Mouse (Mus musculus) megakaryocyte, embryonic 14.5 days (primary cell): ENCODE measurements around the gene Angptl2. TPM values are rescaled to one million over a fixed set of nuclear protein-coding genes. Genes with fewer than 3 reads are reported as not detected.
"Not testable (repeated sequence)": the region's sequence is repeated elsewhere in the genome, so short reads cannot be mapped to it uniquely, and the experiment has no call there.

Experiments
- H3K27me3 ChIP-seq: replicated peaks from 2 replicates; pipeline ENCODE3; 2012; ENCODE audit warnings: inconsistent platforms
- H3K36me3 ChIP-seq: replicated peaks from 2 replicates; pipeline ENCODE3; 2012; ENCODE audit warnings: low read length, inconsistent platforms, mixed read lengths
- H3K4me1 ChIP-seq: 2 replicates; pipeline ENCODE4 v1.6.1; 2012; ENCODE audit warnings: inconsistent platforms
- H3K4me3 ChIP-seq: replicated peaks from 2 replicates; pipeline ENCODE3; 2012; ENCODE audit warnings: moderate library complexity, mild to moderate bottlenecking, inconsistent platforms
- H3K9me3 ChIP-seq: 2 replicates; pipeline ENCODE4 v1.6.1; 2012; ENCODE audit warnings: inconsistent platforms
- FLI1 ChIP-seq: IDR thresholded peaks from 2 replicates; pipeline ENCODE4 v1.6.1; 2012; ENCODE audit warnings: low read length, inconsistent platforms, mixed read lengths
- GATA1 ChIP-seq: IDR thresholded peaks from 3 replicates; pipeline ENCODE4 v1.6.1; 2012; ENCODE audit warnings: mixed read lengths, low read length, inconsistent platforms, borderline replicate concordance
- polyA plus RNA-seq: library from polyadenylated mRNA; stranded (reverse); fragments of >175 nt; gene quantifications from 2 replicates; pipeline ENCODE4 v1.2.3, GENCODE M21; 2012; ENCODE audit warnings: low replicate concordance; ENCODE audit not compliant: insufficient read depth

The Angptl2 gene
- polyA plus RNA-seq, 1 experiment = 0.28 TPM

DNA sequence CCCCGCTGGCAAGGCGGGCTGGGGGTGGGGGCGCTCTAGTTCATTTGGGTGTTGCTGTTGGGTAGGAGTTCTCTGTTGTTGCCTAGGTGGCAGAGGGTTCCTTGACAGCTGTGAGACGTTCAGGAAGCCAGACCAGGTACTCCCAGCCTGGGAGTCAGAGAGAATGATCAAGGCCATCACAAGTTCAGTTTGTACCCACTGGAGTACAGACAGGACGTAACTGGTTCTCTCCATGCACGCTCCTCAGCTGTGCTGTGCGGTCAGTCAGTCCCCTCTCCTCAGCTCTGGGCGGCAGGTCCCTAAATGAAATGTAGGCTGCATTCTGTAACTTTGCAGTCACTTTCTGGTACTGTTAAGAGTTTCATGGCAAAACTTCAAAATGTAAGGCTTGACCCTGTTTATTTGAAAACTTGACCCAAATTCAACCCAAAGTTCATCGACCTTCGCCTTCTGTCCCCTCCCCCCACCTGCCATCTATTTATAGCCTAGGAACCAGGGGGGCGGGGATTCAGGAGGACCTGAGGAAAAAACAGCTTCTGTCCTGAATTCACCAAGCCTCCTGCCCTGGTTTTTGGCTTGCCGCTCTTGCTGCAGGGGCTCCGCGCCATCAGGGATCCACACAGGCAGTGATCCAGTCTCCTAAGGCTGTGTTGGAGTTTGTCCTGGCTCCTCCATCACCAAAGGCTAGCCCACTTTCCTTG lies 15.4 kb upstream of the Angptl2 start:
- Histone ChIP-seq H3K4me3 (no peak overlapping the region), H3K4me1 (peaks cover 23% of the 10 kb centered on the region), H3K36me3 (no peaks in the 10 kb centered on the region), H3K9me3 (no peaks in the 10 kb centered on the region), H3K27me3 (peaks cover 52% of the 10 kb centered on the region)
- TF ChIP-seq GATA1 = no peak
- no peak for TF ChIP-seq FLI1

GRCm38 (mm10) chr2:33203284-33203683 lies 12.6 kb upstream of the Angptl2 start:
- no peaks in the 10 kb centered on the region for H3K36me3 ChIP-seq
- peaks cover 29% of the 10 kb centered on the region for H3K4me1 ChIP-seq
- H3K27me3 ChIP-seq = peaks cover 59% of the 10 kb centered on the region
- no peaks in the 10 kb centered on the region for H3K9me3 ChIP-seq
- H3K4me3 ChIP-seq = no peak overlapping the region
- no peak for TF ChIP-seq GATA1
- no peak for TF ChIP-seq FLI1

DNA sequence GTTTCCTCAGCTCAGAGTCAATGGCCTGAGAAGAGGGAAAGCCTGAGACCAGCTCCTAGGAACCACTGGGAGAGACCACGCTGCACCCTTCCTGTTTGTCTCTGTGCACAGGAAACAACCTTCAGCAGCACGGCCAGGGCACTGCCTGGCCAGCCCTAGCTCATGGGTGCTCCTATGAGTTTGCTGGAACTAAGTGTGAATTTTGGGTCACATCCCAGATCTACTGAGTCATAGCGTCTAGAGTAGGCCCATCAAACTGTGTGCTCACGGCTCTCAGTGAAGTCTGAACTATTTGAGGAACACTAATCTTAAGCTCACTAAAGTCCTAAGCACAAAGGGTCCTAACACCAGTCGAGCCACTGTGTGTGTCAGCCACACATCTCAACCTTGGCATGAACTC lies 10.9 kb upstream of the Angptl2 start:
- TF ChIP-seq GATA1 = no peak
- no peak for TF ChIP-seq FLI1
- H3K9me3 ChIP-seq = no peaks in the 10 kb centered on the region

DNA sequence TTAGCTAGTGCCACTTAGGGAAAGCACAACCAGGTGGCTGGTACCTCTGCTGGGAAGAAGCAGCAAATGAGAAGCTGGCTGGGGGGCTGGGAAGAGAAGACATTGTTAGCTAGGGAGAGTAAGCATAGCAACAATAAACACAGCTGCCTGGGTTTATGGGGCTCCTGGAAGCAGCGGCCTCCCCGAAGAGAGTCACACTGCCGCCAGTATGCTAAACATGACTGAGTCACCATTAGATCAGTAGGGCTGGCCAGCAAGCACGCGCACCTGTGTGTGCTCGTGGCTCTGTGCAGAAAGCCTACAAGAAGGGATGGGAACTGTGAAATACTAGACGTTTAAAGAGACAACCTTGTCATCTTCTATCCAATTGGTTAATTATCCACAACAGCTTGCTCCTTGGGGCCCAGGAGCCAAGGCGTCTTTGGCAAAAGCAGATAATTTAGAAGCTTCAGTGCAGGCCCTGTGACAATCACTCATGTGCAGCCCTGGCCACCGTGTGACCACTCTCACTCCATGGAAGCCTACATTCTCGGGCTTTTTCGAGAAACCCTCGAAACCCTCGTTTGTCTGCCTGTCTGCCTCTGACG lies 9.8 kb upstream of the Angptl2 start:
- no peaks in the 10 kb centered on the region for H3K9me3 ChIP-seq
- H3K36me3 ChIP-seq = no peaks in the 10 kb centered on the region
- no peak overlapping the region for H3K4me3 ChIP-seq
- peaks cover 61% of the 10 kb centered on the region for H3K27me3 ChIP-seq
- TF ChIP-seq FLI1 (no peak), GATA1 (no peak)
- H3K4me1 ChIP-seq = peaks cover 29% of the 10 kb centered on the region

More for the DNA sequence above, 10.9 kb upstream of the Angptl2 start:
- Histone ChIP-seq H3K4me1 (peaks cover 29% of the 10 kb centered on the region), H3K27me3 (peaks cover 60% of the 10 kb centered on the region), H3K36me3 (no peaks in the 10 kb centered on the region), H3K4me3 (no peak overlapping the region)

- peaks cover 29% of the 10 kb centered on the region for H3K4me1 ChIP-seq
- peaks cover 59% of the 10 kb centered on the region for H3K27me3 ChIP-seq
- H3K9me3 ChIP-seq = no peaks in the 10 kb centered on the region
- no peaks in the 10 kb centered on the region for H3K36me3 ChIP-seq
- TF ChIP-seq FLI1 (no peak), GATA1 (no peak)
- no peak overlapping the region for H3K4me3 ChIP-seq
Observed at GRCm38 (mm10) chr2:33207069-33207468, 8.8 kb upstream of the Angptl2 start.

DNA sequence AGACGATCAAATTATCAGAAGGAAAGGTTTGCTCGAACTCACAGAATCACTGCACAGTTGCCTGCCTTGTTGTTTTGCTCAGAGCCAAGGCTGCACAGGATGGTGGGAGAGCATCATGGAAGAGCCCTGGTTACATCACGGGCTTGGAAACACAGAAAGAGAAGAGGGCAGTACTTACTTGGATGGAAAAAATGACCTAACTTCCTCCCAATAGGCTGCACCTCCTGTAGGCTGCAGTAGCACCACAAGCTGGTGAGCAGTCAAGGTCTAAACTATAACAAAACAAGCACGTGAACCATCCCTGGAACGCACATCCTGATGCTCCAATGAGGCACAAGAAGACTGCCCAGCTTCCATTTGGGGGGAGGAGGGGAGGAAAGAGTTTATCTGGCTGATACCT lies 7.7 kb upstream of the Angptl2 start:
- Histone ChIP-seq H3K27me3 (peaks cover 62% of the 10 kb centered on the region), H3K4me3 (no peak overlapping the region), H3K4me1 (peaks cover 28% of the 10 kb centered on the region), H3K36me3 (no peaks in the 10 kb centered on the region), H3K9me3 (no peaks in the 10 kb centered on the region)
- TF ChIP-seq FLI1 = no peak
- TF ChIP-seq GATA1 = no peak

- Histone ChIP-seq H3K4me1 (peaks cover 15% of the 10 kb centered on the region), H3K27me3 (peaks cover 75% of the 10 kb centered on the region), H3K9me3 (no peaks in the 10 kb centered on the region), H3K36me3 (no peaks in the 10 kb centered on the region), H3K4me3 (no peak overlapping the region)
- TF ChIP-seq GATA1 = no peak
- TF ChIP-seq FLI1 = no peak
Observed at GRCm38 (mm10) chr2:33210841-33211240, 5.0 kb upstream of the Angptl2 start.

DNA sequence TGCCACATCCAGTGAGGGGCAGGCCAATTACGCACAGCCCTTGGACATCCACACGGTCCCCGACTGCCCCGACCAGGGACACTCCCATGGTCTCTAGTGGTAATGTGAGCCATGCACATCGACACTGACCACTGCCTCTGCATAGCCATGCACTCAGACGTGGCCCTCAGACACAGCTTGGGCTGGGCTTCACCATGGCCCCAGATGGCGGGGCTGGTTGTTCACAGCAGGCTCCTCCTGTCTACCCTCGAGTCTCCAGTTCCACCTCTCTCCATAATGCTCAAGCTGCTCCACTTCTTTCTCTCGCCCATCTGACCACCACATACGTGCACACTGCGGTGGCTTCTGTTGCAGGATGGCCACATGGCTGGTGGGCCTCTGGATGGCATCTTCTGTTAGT lies 4.6 kb upstream of the Angptl2 start:
- not testable (repeated sequence) for H3K4me3 ChIP-seq, H3K36me3 ChIP-seq, H3K9me3 ChIP-seq
- H3K4me1 ChIP-seq = peaks cover 19% of the 10 kb centered on the region
- peaks cover 75% of the 10 kb centered on the region for H3K27me3 ChIP-seq

- Histone ChIP-seq H3K4me3 (peak overlapping the region; percentile 83), H3K36me3 (no peaks in the 10 kb centered on the region), H3K9me3 (no peaks in the 10 kb centered on the region), H3K4me1 (peaks cover 36% of the 10 kb centered on the region), H3K27me3 (peaks cover 83% of the 10 kb centered on the region)
- TF ChIP-seq GATA1 (no peak), FLI1 (no peak)
Observed at GRCm38 (mm10) chr2:33215177-33215699, 631 bp upstream of the Angptl2 start.

GRCm38 (mm10) chr2:33216645-33217424 lies 966 bp downstream of the Angptl2 start:
- Histone ChIP-seq H3K9me3 (no peaks in the 10 kb centered on the region), H3K4me3 (peak overlapping the region; percentile 83), H3K27me3 (peaks cover 83% of the 10 kb centered on the region), H3K36me3 (no peaks in the 10 kb centered on the region), H3K4me1 (peaks cover 52% of the 10 kb centered on the region)
- TF ChIP-seq FLI1 (no peak), GATA1 (no peak)

- H3K4me1 ChIP-seq = peaks cover 57% of the 10 kb centered on the region
- H3K36me3 ChIP-seq = no peaks in the 10 kb centered on the region
- no peaks in the 10 kb centered on the region for H3K9me3 ChIP-seq
- no peak overlapping the region for H3K4me3 ChIP-seq
- peaks cover 85% of the 10 kb centered on the region for H3K27me3 ChIP-seq
- TF ChIP-seq FLI1 (no peak), GATA1 (no peak)
Observed at GRCm38 (mm10) chr2:33217425-33217794, 1.5 kb downstream of the Angptl2 start.
